Mouse (Mus musculus): Measurements from ENCODE around the gene Sfxn3. TPM values are rescaled to one million over a fixed set of nuclear protein-coding genes. Genes with fewer than 3 reads are reported as not detected.

Sfxn3 gene
- polyA plus RNA-seq, 1 experiment from 2014 or later: 76.8 TPM

DNA sequence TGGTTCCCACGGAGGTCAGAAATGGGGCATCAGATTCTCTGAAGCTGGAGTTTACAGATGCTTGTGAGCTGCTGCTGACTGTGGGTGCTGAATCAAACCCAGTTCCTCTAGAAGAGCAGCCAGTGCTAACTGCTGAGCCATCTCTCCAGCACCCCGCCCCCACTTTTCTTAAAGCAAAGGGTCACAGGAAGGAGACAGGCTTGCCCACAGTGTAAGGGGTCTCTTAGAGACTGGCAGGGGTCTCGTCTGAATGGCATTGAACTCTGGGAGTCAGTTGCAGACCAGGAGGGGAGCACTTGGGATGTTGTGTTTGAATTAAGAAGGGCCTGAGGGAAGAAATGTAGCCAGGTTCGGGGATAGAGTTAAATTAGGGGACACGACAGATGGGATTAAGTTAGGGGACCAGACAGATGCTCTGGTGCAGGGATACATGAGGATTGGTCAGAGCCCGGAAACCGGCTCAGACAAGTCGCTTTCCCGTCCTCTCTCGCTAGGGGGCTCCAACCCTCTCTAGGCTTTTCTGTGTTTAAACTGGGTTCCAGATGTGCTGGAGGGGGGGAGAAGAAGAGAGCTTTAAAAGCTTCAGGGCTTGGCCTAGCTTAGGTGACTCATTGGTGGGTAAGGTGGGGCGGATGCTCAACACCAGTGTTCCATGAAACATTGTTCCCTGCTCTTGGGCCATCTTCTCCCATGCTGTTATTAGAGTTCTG, 34.7 kb downstream of the Sfxn3 start:
- H3K27ac ChIP-seq (ENCODE audit: low read depth, low read length): no peak overlapping the region
- no peak overlapping the region for H3K4me3 ChIP-seq (ENCODE audit: low read length)
- 17% methylated on average over 11 of the region's 11 CpGs for WGBS
- no peaks in the 10 kb centered on the region for H3K9me3 ChIP-seq (ENCODE audit: control insufficient read depth, low read length)
- H3K4me1 ChIP-seq (ENCODE audit: control insufficient read depth, insufficient read depth, low read depth, low read length): peaks cover 22% of the 10 kb centered on the region
- ATAC-seq: no peak
- H3K4me2 ChIP-seq (ENCODE audit: low read length): no peak overlapping the region
- H3K27me3 ChIP-seq (replicated peaks; ENCODE audit: control insufficient read depth, insufficient read depth, low read length): peaks cover 42% of the 10 kb centered on the region
- H3K9ac ChIP-seq (ENCODE audit: low read depth, low read length): no peak overlapping the region
- H3K36me3 ChIP-seq (ENCODE audit: control insufficient read depth, insufficient read depth, low read length): no peaks in the 10 kb centered on the region

DNA sequence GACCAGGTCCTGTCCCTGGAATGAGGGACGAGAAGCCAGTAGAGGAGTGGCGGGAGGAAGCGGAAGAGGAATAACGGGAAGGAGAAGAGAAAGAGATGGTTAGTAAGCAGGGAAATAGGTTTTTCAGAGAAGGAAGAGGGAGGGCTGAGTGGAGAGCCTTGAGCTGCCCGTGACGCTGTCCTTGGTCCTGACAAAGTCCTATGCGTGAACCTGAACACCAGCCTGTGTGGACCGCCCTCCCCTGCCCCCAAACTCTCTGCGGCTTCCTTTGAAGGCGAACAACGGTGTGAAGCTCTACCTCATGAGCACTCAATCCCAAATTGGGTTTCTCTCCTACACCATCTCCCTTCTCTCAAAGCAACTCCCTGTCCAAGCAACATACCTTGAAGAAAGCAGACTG, 50.6 kb downstream of the Sfxn3 start:
- Histone ChIP-seq H3K27ac (ENCODE audit: low read depth, low read length) (no peak overlapping the region), H3K4me3 (ENCODE audit: low read length) (no peak overlapping the region), H3K4me2 (ENCODE audit: low read length) (no peak overlapping the region), H3K36me3 (ENCODE audit: control insufficient read depth, insufficient read depth, low read length) (no peaks in the 10 kb centered on the region), H3K4me1 (ENCODE audit: control insufficient read depth, insufficient read depth, low read depth, low read length) (no peaks in the 10 kb centered on the region), H3K9me3 (ENCODE audit: control insufficient read depth, low read length) (no peaks in the 10 kb centered on the region), H3K27me3 (replicated peaks; ENCODE audit: control insufficient read depth, insufficient read depth, low read length) (peaks cover 4% of the 10 kb centered on the region), H3K9ac (ENCODE audit: low read depth, low read length) (no peak overlapping the region)
- no peak for ATAC-seq
- 34% methylated on average over 11 of the region's 11 CpGs for WGBS

DNA sequence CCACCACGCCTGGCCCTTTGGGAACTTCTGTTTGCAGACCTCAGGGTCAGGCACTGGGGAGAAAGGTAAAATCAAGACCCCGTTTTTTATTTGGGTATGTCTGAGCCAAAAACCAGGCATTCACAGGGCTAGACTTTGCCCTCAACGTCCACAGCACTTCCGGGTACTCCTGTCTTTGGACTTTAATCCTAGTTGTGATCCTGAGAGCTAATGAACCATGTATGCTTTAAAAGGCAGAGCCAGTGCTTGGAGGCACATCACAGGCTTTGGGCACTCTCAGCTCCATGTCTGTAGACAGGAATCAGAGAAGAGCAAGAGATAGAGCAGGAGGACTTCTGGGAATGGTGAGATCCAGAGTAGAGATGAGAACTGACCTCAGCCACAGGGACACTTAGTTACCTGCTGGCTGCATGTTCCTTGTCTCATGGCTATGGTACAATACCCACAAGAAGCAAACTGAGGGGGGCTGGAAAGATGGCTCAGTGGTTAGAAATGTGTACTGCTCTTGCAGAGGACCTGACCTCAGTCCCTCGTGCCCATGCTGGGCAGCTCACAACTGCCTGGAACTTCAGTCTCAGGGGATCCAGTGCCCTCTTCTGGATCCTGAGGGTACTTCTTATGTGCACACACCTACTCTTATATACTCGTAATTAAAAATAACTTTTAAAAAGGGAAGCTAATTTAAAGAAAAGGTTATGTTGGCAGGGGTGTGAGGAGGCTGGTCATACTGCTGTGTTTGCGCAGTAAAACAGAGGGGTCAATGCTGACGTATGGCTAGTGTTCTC, 53.4 kb downstream of the Sfxn3 start:
- H3K9me3 ChIP-seq (ENCODE audit: control insufficient read depth, low read length): no peaks in the 10 kb centered on the region
- 80% methylated on average over 8 of the region's 8 CpGs for WGBS
- peaks cover 4% of the 10 kb centered on the region for H3K27me3 ChIP-seq (replicated peaks; ENCODE audit: control insufficient read depth, insufficient read depth, low read length)
- H3K27ac ChIP-seq (ENCODE audit: low read depth, low read length): no peak overlapping the region
- no peak overlapping the region for H3K9ac ChIP-seq (ENCODE audit: low read depth, low read length)
- ATAC-seq: no peak
- H3K4me1 ChIP-seq (ENCODE audit: control insufficient read depth, insufficient read depth, low read depth, low read length): peaks cover 4% of the 10 kb centered on the region; the same call in 1 of the 2 replicates
- no peaks in the 10 kb centered on the region for H3K36me3 ChIP-seq (ENCODE audit: control insufficient read depth, insufficient read depth, low read length)
- H3K4me2 ChIP-seq (ENCODE audit: low read length): no peak overlapping the region
- no peak overlapping the region for H3K4me3 ChIP-seq (ENCODE audit: low read length)

DNA sequence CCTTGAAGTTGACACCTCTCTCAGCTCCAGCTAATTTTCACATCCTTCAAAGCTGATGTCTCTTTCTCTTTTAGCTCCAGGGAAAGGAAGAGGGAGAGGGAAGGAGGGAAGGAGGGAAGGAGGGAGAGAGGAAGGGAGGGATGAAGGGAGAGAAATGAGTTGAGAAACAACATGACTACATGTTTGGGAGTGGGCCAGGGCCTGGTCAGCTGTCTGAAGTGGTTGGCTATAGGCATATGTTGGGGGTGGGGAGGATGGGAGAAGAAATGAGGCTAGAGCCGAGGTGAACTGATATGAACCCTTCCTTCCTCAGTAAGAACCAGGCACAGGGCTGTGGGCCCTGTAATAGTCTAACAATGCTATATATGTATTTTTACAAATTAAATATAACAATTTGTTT, 58.3 kb downstream of the Sfxn3 start:
- Histone ChIP-seq H3K4me1 (ENCODE audit: control insufficient read depth, insufficient read depth, low read depth, low read length) (peaks cover 4% of the 10 kb centered on the region; the same call in 1 of the 2 replicates), H3K27ac (ENCODE audit: low read depth, low read length) (no peak overlapping the region), H3K4me2 (ENCODE audit: low read length) (no peak overlapping the region), H3K9me3 (ENCODE audit: control insufficient read depth, low read length) (no peaks in the 10 kb centered on the region), H3K36me3 (ENCODE audit: control insufficient read depth, insufficient read depth, low read length) (no peaks in the 10 kb centered on the region), H3K9ac (ENCODE audit: low read depth, low read length) (no peak overlapping the region), H3K4me3 (ENCODE audit: low read length) (no peak overlapping the region), H3K27me3 (replicated peaks; ENCODE audit: control insufficient read depth, insufficient read depth, low read length) (no peaks in the 10 kb centered on the region; the same call in 1 of the 2 replicates)
- 47% methylated on average over 1 of the region's 1 CpGs for WGBS
- ATAC-seq: no peak

Other genes starting within 250 kb of the Sfxn3 start
- gene Slf2, start 116.4 kb upstream of the Sfxn3 start, polyA plus RNA-seq (2015; fragmentation: Nextera tagmentation; extraction: Ambion mirVana): 26.7 and 27.8 TPM in 2 replicates
- 18.0 and 18.7 TPM in 2 replicates for gene Sema4g, start 58.4 kb upstream of the Sfxn3 start, polyA plus RNA-seq (2015; fragmentation: Nextera tagmentation; extraction: Ambion mirVana)
- 12.4 and 15.5 TPM in 2 replicates for gene Twnk, start 41.8 kb upstream of the Sfxn3 start, polyA plus RNA-seq (2015; fragmentation: Nextera tagmentation; extraction: Ambion mirVana)
- gene Mrpl43, start 41.1 kb upstream of the Sfxn3 start, polyA plus RNA-seq (2015; fragmentation: Nextera tagmentation; extraction: Ambion mirVana): 90.1 and 98.4 TPM in 2 replicates
- 14.8 and 18.7 TPM in 2 replicates for gene Lzts2, start 33.1 kb upstream of the Sfxn3 start, polyA plus RNA-seq (2015; fragmentation: Nextera tagmentation; extraction: Ambion mirVana)
- gene Pdzd7, start 1.8 kb upstream of the Sfxn3 start, polyA plus RNA-seq (2015; fragmentation: Nextera tagmentation; extraction: Ambion mirVana): 3.0 and 3.2 TPM in 2 replicates
- gene Kazald1, start 27.7 kb downstream of the Sfxn3 start, polyA plus RNA-seq (2015; fragmentation: Nextera tagmentation; extraction: Ambion mirVana): 4.0 and 5.5 TPM in 2 replicates
- 1.2 and 1.3 TPM in 2 replicates for gene Tlx1, start 103.2 kb downstream of the Sfxn3 start, polyA plus RNA-seq (2015; fragmentation: Nextera tagmentation; extraction: Ambion mirVana)
- 6.9 and 7.3 TPM in 2 replicates for gene Lbx1, start 188.3 kb downstream of the Sfxn3 start, polyA plus RNA-seq (2015; fragmentation: Nextera tagmentation; extraction: Ambion mirVana)

Data from hindbrain, embryonic 16.5 days (tissue).